Mouse (Mus musculus) CH12.LX (cell line): ENCODE measurements around the gene Klf3.

Experiments used
- CTCF ChIP-seq, 2 experiments: IDR thresholded peaks in 1 of 2; conservative IDR thresholded peaks in 1 of 2; 2 replicates each; pipeline ENCODE4 v1.5.1; 2011 to 2012; ENCODE audit warnings: low read depth in 2 of 2, low read length in 2 of 2, improper control_type of control experiment in 1 of 2, inconsistent platforms in 1 of 2, mild to moderate bottlenecking in 1 of 2, moderate library complexity in 1 of 2
- JUN ChIP-seq: IDR thresholded peaks from 2 replicates; pipeline ENCODE4 v1.6.1; 2011; ENCODE audit warnings: low read depth, mild to moderate bottlenecking, low read length, improper control_type of control experiment, moderate library complexity; ENCODE audit not compliant: insufficient read depth
- POLR2A ChIP-seq: IDR thresholded peaks from 2 replicates; pipeline ENCODE4 v1.6.1; 2011; ENCODE audit warnings: low read depth, mild to moderate bottlenecking, improper control_type of control experiment, low read length
- UBTF ChIP-seq: IDR thresholded peaks from 2 replicates; pipeline ENCODE4 v1.6.1; 2012; ENCODE audit warnings: low read depth, mild to moderate bottlenecking, inconsistent platforms, low read length, improper control_type of control experiment, moderate library complexity
- USF1 ChIP-seq: IDR thresholded peaks from 2 replicates; pipeline ENCODE4 v1.6.1; 2014; ENCODE audit warnings: low read depth, mild to moderate bottlenecking, inconsistent platforms, low read length, improper control_type of control experiment
- ZKSCAN1 ChIP-seq: IDR thresholded peaks from 2 replicates; pipeline ENCODE4 v1.6.1; 2012; ENCODE audit warnings: low read depth, inconsistent platforms, low read length, improper control_type of control experiment, borderline replicate concordance
- ZNF384 ChIP-seq: IDR thresholded peaks from 2 replicates; pipeline ENCODE4 v1.6.1; 2012; ENCODE audit warnings: low read depth, low read length, improper control_type of control experiment, inconsistent platforms

DNA sequence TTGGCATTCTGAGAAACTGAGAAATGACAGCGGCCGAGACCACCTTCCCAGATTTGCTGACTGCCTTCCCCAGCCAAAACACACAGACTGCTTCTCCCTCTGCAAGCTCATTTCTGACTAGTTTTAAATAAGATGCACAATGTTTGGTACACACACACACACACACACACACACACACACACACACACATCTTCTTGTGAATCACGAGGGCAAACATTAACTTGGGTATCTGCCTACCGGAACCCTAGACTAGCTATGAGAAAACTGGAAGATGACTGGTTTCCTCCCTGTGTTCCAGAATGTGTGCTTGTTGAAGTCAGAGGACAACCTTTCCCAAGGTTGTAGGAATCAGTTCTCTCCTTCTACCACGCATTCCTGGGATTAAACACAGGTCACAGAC, 50.2 kb downstream of the Klf3 start:
- TF ChIP-seq ZKSCAN1 (no peak), UBTF (no peak), POLR2A (no peak), JUN (no peak), USF1 (no peak), CTCF (conservative IDR thresholded peaks at IDR 0.05 in 1 of 2, IDR thresholded peaks at IDR 0.05 in 1 of 2; ENCODE audit: low read depth in 2 of 2, low read length in 2 of 2) (no peak), ZNF384 (no peak)
